Mouse (Mus musculus) brain, embryonic 14.5 days (tissue): ENCODE measurements around the gene Clba1. TPM values are rescaled to one million over a fixed set of nuclear protein-coding genes. Genes with fewer than 3 reads are reported as not detected.

Source experiments
- DNase-seq: peaks from one replicate; pipeline ENCODE4 v3.0.0-alpha.2; 2011; ENCODE audit warnings: low read depth
- CTCF ChIP-seq: fragments of 200-500 bp; IDR thresholded peaks from 2 replicates; pipeline ENCODE4 v1.5.1; 2012; ENCODE audit warnings: inconsistent platforms, mild to moderate bottlenecking, moderate library complexity, borderline replicate concordance; ENCODE audit not compliant: insufficient read depth, insufficient read length; ENCODE audit errors: extremely low read depth
- POLR2A ChIP-seq: fragments of 200-500 bp; IDR thresholded peaks from 2 replicates; pipeline ENCODE4 v1.6.1; 2012; ENCODE audit warnings: mild to moderate bottlenecking, inconsistent platforms, borderline replicate concordance; ENCODE audit not compliant: poor library complexity, insufficient read depth, insufficient read length, severe bottlenecking; ENCODE audit errors: extremely low read depth
- polyA plus RNA-seq: library from polyadenylated mRNA; depleted of rRNA; stranded (reverse); fragments of >200 nt; gene quantifications from 2 replicates; pipeline ENCODE4 v1.2.3, GENCODE M21; 2012

Gene Clba1
- polyA plus RNA-seq, 1 experiment: 14.7 TPM

GRCm38 (mm10) chr12:112795466-112796104 lies 13.2 kb upstream of the Clba1 start:
- TF ChIP-seq CTCF: no peak
- no peak for TF ChIP-seq POLR2A

GRCm38 (mm10) chr12:112796551-112797510 lies 11.9 kb upstream of the Clba1 start:
- DNase-seq: no peak
- TF ChIP-seq CTCF (no peak), POLR2A (no peak)

More at GRCm38 (mm10) chr12:112795466-112796104, 13.2 kb upstream of the Clba1 start:
- no peak for DNase-seq

GRCm38 (mm10) chr12:112797672-112798331 lies 10.9 kb upstream of the Clba1 start:
- no peak for TF ChIP-seq POLR2A
- no peak for TF ChIP-seq CTCF

GRCm38 (mm10) chr12:112798332-112798681 lies 10.4 kb upstream of the Clba1 start:
- TF ChIP-seq CTCF: no peak
- no peak for TF ChIP-seq POLR2A

More at GRCm38 (mm10) chr12:112797672-112798331, 10.9 kb upstream of the Clba1 start:
- peak; percentile 54 for DNase-seq

GRCm38 (mm10) chr12:112798716-112799115 lies 10.0 kb upstream of the Clba1 start:
- DNase-seq: no peak
- TF ChIP-seq CTCF: no peak
- TF ChIP-seq POLR2A: no peak

More at GRCm38 (mm10) chr12:112798332-112798681, 10.4 kb upstream of the Clba1 start:
- no peak for DNase-seq

GRCm38 (mm10) chr12:112799237-112799970 lies 9.3 kb upstream of the Clba1 start:
- TF ChIP-seq POLR2A (no peak), CTCF (no peak)
- no peak for DNase-seq

- DNase-seq: peak; percentile 62
- TF ChIP-seq POLR2A (no peak), CTCF (peak; percentile 78)
Observed at GRCm38 (mm10) chr12:112800476-112800875, 8.3 kb upstream of the Clba1 start.

- peak; percentile 65 for DNase-seq
- no peak for TF ChIP-seq CTCF
- no peak for TF ChIP-seq POLR2A
Observed at GRCm38 (mm10) chr12:112801864-112802846, 6.6 kb upstream of the Clba1 start, which contains the start of gene Ahnak2. TSS of gene Ahnak2 (minus strand) at chr12:112802657.

- TF ChIP-seq POLR2A (no peak), CTCF (no peak)
- no peak for DNase-seq
Observed at GRCm38 (mm10) chr12:112802917-112803316, 5.8 kb upstream of the Clba1 start.
